Mouse (Mus musculus) hindbrain, embryonic 13.5 days (tissue): ENCODE results near the gene Btg1. TPM values are rescaled to one million over a fixed set of nuclear protein-coding genes. Genes with fewer than 3 reads are reported as not detected.
A peak's percentile ranks its signal among the peaks of the same experiment; 100 is the strongest.

Experiments used
- ATAC-seq: fragments of 200-750 bp; cut with Nextera tagmentation; 2 replicates; pipeline ENCODE4 v1.8.0; 2017; ENCODE audit warnings: moderate TSS enrichment; ENCODE audit not compliant: low FRiP score
- H3K27ac ChIP-seq: fragments of 300-500 bp; sonication (generic); 2 replicates; pipeline ENCODE4 v1.5.1; 2015; ENCODE audit warnings: inconsistent platforms, mild to moderate bottlenecking, moderate library complexity
- H3K27me3 ChIP-seq: fragments of 300-500 bp; sonication (generic); 2 replicates; pipeline ENCODE4 v1.6.1; 2015; ENCODE audit warnings: mild to moderate bottlenecking, inconsistent platforms
- H3K36me3 ChIP-seq: fragments of 300-500 bp; sonication (generic); 2 replicates; pipeline ENCODE4 v1.6.1; 2015; ENCODE audit warnings: mild to moderate bottlenecking, inconsistent platforms
- H3K4me1 ChIP-seq: fragments of 300-500 bp; sonication (generic); replicated peaks from 2 replicates; pipeline ENCODE4 v1.6.1; 2015; ENCODE audit warnings: inconsistent platforms
- H3K4me2 ChIP-seq: fragments of 300-500 bp; sonication (generic); 2 replicates; pipeline ENCODE4 v1.6.1; 2015; ENCODE audit warnings: inconsistent platforms, mild to moderate bottlenecking, moderate library complexity
- H3K4me3 ChIP-seq: fragments of 300-500 bp; sonication (generic); 2 replicates; pipeline ENCODE4 v1.5.1; 2015; ENCODE audit warnings: mild to moderate bottlenecking, inconsistent platforms
- H3K9ac ChIP-seq: fragments of 300-500 bp; sonication (generic); 2 replicates; pipeline ENCODE4 v1.6.1; 2015; ENCODE audit warnings: mild to moderate bottlenecking, inconsistent platforms
- H3K9me3 ChIP-seq: fragments of 300-500 bp; sonication (generic); 2 replicates; pipeline ENCODE4 v1.6.1; 2016; ENCODE audit warnings: inconsistent platforms
- WGBS: fragments of 180-500 bp; shearing (Covaris S2); methylation state at CpG from one replicate; pipeline ENCODE4 v1.1.7; 2015; 5-methylcytosine and 5-hydroxymethylcytosine counted together
- polyA plus RNA-seq: library from polyadenylated mRNA; unstranded; fragments of >200 nt; fragmentation: Nextera tagmentation; extraction: Ambion mirVana; gene quantifications from 2 replicates; pipeline ENCODE4 v1.2.1, GENCODE M21; 2015

Gene Btg1
- polyA plus RNA-seq, 1 experiment from 2014 or later, result 51.8 TPM

- H3K27ac ChIP-seq, result no peak overlapping the region
- peaks cover 27% of the 10 kb centered on the region for H3K36me3 ChIP-seq
- ATAC-seq, result no peak
- 76% methylated on average over 4 of the region's 4 CpGs for WGBS
- no peak overlapping the region for H3K9ac ChIP-seq
- no peaks in the 10 kb centered on the region for H3K27me3 ChIP-seq
- peak overlapping the region; percentile 15; the same call in 1 of the 2 replicates for H3K4me3 ChIP-seq
- H3K4me2 ChIP-seq, result peak overlapping the region; percentile 33
- peaks cover 86% of the 10 kb centered on the region for H3K4me1 ChIP-seq
- no peaks in the 10 kb centered on the region for H3K9me3 ChIP-seq
Observed at GRCm38 (mm10) chr10:96625682-96626081, 8.9 kb downstream of the Btg1 start.

DNA sequence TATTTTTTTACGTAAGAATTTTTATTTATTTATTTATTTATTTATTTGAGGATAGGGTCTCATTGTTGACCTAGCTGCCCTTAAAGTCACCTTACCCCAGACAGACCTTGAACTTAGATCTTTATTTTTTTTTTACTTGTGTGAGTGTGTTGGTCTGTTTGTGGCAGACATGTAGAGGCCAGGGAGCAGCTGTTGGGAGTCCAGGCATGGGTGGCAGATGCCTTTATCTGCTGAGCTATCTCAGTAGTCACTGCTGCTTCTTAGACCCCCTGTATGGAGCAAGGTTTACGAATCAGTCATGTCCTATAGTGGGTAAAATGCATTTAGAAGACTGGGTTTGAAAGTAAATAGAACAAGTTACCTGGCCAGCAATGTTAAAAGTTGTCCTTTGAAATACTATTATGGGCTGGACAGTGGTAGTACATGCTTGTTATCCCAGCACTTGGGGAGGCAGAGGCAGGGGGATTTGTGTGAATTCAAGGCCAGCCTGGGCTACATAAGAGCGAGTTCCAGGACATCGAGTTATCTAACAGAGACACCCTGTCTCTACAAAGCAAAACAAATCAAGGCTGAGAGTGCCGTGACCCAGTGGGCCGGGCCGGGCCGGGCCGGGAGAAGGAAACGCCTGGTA lies 9.4 kb downstream of the Btg1 start:
- Histone ChIP-seq H3K36me3 (peaks cover 27% of the 10 kb centered on the region), H3K9me3 (no peaks in the 10 kb centered on the region), H3K4me1 (peaks cover 83% of the 10 kb centered on the region), H3K9ac (no peak overlapping the region), H3K4me2 (peak overlapping the region; percentile 33; the same call in 1 of the 2 replicates), H3K27ac (0 out of 2 replicates have a peak overlapping the region, but pooled peaks have one; percentile 8), H3K4me3 (no peak overlapping the region), H3K27me3 (no peaks in the 10 kb centered on the region)
- 95% methylated on average over 10 of the region's 10 CpGs for WGBS
- ATAC-seq, result no peak

GRCm38 (mm10) chr10:96627332-96627731 lies 10.5 kb downstream of the Btg1 start:
- Histone ChIP-seq H3K9me3 (no peaks in the 10 kb centered on the region), H3K36me3 (peaks cover 27% of the 10 kb centered on the region), H3K4me2 (no peak overlapping the region), H3K27me3 (no peaks in the 10 kb centered on the region), H3K4me1 (peaks cover 73% of the 10 kb centered on the region), H3K27ac (no peak overlapping the region), H3K9ac (no peak overlapping the region), H3K4me3 (no peak overlapping the region)
- WGBS, result 89% methylated on average over 10 of the region's 10 CpGs
- ATAC-seq, result no peak

DNA sequence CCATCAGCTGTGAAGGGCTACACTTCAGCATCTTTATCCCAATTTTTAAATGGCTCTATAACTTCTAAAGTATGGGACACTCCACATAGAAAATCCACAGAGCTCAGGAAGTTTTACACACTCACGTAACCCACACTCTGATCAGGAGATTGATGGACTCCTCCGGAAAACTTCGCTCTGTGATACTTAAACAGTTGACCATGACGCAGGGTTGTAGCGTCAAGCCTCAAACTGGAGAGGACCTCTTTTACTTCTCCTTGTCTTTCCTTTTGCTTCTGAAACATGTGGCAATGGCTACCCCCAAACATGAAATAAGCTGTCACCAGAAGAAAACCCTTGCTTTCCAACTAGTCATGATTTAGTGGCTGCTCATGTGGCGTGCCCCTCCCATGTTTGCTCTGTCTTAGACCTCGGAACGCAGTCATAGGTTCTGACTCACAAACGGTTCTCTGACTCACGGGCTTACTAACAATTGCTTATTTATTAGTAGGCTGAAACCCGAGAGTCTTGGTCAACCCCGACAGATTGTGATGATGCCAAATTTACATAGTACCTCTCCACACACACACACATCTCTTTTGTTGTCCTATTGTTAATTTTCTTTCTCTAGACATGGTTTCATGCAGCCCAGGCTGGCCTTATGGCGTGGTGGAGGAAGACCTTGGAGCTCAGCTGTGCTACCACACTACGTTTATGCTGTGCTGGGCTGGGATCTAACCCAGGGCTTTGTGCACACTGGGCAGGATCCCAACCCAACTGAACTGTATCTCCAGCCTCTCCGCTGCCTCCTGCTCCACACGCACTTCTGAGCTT lies 11.5 kb downstream of the Btg1 start:
- no peak overlapping the region for H3K4me3 ChIP-seq
- 85% methylated on average over 16 of the region's 16 CpGs for WGBS
- peaks cover 68% of the 10 kb centered on the region for H3K4me1 ChIP-seq
- H3K27me3 ChIP-seq, result no peaks in the 10 kb centered on the region
- no peak overlapping the region for H3K9ac ChIP-seq
- no peak for ATAC-seq
- peaks cover 26% of the 10 kb centered on the region for H3K36me3 ChIP-seq
- H3K9me3 ChIP-seq, result no peaks in the 10 kb centered on the region
- H3K4me2 ChIP-seq, result no peak overlapping the region
- no peak overlapping the region for H3K27ac ChIP-seq

DNA sequence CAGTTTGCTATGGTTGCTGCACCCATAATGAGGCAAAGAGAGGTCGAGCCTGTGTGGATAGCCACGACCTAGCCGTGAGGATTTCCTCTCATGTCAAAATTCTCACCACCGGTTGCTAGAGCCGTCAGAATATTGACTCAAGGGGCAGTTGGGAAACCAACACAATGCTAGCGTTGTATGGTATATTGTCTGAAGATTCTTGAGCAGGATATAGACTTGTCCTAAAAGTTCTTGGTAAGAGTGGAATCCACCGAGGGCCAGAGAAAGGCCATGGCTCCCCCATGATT lies 12.1 kb downstream of the Btg1 start:
- Histone ChIP-seq H3K4me2 (no peak overlapping the region), H3K9me3 (no peaks in the 10 kb centered on the region), H3K9ac (no peak overlapping the region), H3K4me1 (peaks cover 66% of the 10 kb centered on the region), H3K27ac (no peak overlapping the region), H3K27me3 (no peaks in the 10 kb centered on the region), H3K4me3 (no peak overlapping the region), H3K36me3 (peaks cover 23% of the 10 kb centered on the region)
- 87% methylated on average over 7 of the region's 7 CpGs for WGBS
- no peak for ATAC-seq

GRCm38 (mm10) chr10:96630110-96630509 lies 13.3 kb downstream of the Btg1 start:
- H3K27me3 ChIP-seq, result no peaks in the 10 kb centered on the region
- no peak overlapping the region for H3K4me3 ChIP-seq
- ATAC-seq, result no peak
- H3K36me3 ChIP-seq, result peaks cover 21% of the 10 kb centered on the region
- no peak overlapping the region for H3K4me2 ChIP-seq
- 93% methylated on average over 5 of the region's 5 CpGs for WGBS
- no peaks in the 10 kb centered on the region for H3K9me3 ChIP-seq
- peaks cover 61% of the 10 kb centered on the region for H3K4me1 ChIP-seq
- H3K27ac ChIP-seq, result no peak overlapping the region
- no peak overlapping the region for H3K9ac ChIP-seq

DNA sequence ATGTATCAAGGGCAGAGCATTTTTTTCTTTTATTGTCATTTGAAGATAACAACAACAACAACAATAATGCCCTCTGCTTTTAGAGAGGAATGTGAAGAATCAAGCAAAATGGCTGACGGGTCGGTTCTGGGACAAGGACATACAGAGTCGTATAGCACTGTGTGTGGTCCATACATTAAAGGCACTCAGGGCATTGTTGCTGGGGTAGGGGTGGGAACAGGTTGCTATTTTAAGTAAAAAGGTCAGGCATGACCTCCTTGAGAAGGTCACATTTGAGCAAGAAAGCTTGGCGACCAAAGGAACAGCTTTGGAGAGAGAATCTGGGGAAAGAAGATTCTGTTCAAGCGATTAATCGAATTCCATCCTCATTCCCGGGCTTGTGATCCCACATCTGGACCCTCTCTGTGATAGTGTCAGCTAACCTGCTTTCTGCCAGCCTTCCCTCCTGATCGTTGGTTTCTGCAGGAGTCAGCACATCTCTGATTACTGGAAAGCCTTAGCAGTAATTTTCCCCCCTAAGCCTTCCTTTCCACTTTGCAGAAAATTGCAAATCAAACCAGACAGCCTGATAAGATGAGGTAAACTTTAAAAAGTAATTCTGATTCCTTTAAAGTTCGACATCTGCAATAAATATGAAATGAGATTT lies 14.4 kb downstream of the Btg1 start:
- Histone ChIP-seq H3K4me1 (peaks cover 58% of the 10 kb centered on the region), H3K9ac (no peak overlapping the region), H3K36me3 (peaks cover 21% of the 10 kb centered on the region), H3K4me3 (no peak overlapping the region), H3K27me3 (no peaks in the 10 kb centered on the region), H3K27ac (no peak overlapping the region), H3K4me2 (no peak overlapping the region), H3K9me3 (no peaks in the 10 kb centered on the region)
- ATAC-seq, result no peak
- 52% methylated on average over 9 of the region's 9 CpGs for WGBS

DNA sequence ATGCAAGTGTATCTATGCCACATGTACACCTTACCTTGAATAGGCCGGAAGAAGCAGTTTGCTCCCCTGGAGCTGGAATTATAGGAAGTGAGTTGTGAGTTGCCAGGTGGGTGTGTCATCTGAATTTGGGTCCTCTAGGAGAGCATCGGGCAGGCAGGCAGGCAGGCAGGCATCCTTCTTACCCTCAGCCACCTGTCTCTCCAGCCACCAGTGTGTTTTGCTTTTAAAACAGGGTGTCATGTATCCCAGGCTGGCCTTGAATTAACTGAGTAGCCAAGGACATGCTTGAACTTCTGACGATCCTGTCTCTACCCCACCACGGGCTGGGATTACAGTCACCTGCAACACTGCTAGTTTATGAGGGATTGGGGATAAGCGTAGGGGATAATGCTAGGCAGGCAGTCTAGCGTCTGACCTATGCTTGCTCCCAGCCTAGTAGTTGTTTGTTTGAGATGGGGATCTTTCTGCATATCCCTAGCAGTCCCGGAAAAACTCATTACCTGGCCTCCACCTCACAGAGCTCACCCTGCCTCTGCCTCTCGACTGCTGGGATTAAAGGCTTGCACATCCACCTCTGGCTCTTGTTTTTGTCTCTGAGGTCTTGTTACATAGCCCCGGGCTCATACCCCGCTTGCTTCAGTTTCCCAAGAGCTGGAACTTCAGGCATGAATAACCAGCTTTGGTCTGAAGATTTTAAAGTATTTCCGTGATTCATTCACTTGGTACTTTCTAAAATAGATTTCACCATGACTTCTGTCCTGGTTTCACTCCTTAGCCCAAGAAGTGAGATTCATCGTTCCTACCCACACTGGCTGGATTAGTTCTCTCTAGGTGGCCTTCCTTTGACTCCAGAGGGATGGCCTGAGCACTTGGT lies 15.7 kb downstream of the Btg1 start:
- Histone ChIP-seq H3K27me3 (no peaks in the 10 kb centered on the region), H3K4me1 (peaks cover 44% of the 10 kb centered on the region), H3K27ac (0 out of 2 replicates have a peak overlapping the region, but pooled peaks have one; percentile 1), H3K36me3 (peaks cover 9% of the 10 kb centered on the region; the same call in 1 of the 2 replicates), H3K4me3 (no peak overlapping the region), H3K9me3 (no peaks in the 10 kb centered on the region), H3K4me2 (no peak overlapping the region), H3K9ac (no peak overlapping the region)
- ATAC-seq, result no peak
- 85% methylated on average over 12 of the region's 12 CpGs for WGBS

DNA sequence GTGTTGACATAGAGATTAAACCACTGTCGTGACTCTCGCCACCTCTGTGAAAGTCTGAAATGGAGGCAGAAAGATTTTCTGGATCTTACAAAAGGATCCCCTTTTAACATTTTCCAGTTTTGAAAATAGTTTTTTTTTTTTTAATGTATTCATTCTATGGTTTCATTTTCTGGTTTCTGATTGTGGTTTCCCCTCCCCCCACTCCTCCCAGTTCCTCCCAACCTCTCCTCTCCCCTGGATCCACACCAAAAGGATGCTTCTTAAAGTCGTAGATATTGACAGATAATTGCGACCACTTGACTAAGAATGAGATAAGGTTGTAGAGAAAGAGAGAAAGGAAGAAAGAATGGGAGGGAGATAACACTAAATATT lies 16.3 kb downstream of the Btg1 start:
- Histone ChIP-seq H3K9ac (no peak overlapping the region), H3K36me3 (peaks cover 9% of the 10 kb centered on the region; the same call in 1 of the 2 replicates), H3K27me3 (no peaks in the 10 kb centered on the region), H3K4me3 (no peak overlapping the region), H3K4me1 (peaks cover 40% of the 10 kb centered on the region), H3K4me2 (no peak overlapping the region), H3K27ac (no peak overlapping the region), H3K9me3 (no peaks in the 10 kb centered on the region)
- 78% methylated on average over 4 of the region's 4 CpGs for WGBS
- ATAC-seq, result no peak

DNA sequence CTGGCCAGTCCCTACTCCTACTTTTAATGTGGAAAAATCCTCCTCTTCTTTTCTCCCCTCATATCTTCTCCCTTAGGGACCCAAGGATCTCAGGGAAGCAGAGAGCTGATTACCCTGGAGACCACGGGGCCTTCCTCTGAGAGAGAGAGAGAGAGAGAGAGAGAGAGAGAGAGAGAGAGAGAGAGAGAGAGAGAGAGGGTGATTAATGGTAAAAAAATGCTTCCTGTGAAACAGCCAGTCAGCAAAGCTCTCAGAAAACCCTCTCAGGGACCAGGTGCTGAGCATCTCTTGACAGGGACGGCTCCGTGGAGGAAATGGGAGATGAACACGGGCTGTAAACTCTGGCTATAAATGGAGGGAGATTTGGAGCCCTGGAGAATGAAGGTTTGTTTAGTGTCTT lies 18.7 kb downstream of the Btg1 start:
- no peak overlapping the region for H3K9ac ChIP-seq
- no peak overlapping the region for H3K4me3 ChIP-seq
- peaks cover 6% of the 10 kb centered on the region for H3K36me3 ChIP-seq
- 48% methylated on average over 4 of the region's 4 CpGs for WGBS
- H3K9me3 ChIP-seq, result no peaks in the 10 kb centered on the region
- peaks cover 24% of the 10 kb centered on the region for H3K4me1 ChIP-seq
- 0 out of 2 replicates have a peak overlapping the region, but pooled peaks have one; percentile 49 for H3K27ac ChIP-seq
- H3K27me3 ChIP-seq, result no peaks in the 10 kb centered on the region
- H3K4me2 ChIP-seq, result no peak overlapping the region
- no peak for ATAC-seq

GRCm38 (mm10) chr10:96638477-96638876 lies 21.7 kb downstream of the Btg1 start:
- Histone ChIP-seq H3K9me3 (no peaks in the 10 kb centered on the region), H3K4me3 (no peak overlapping the region), H3K27ac (no peak overlapping the region), H3K27me3 (no peaks in the 10 kb centered on the region), H3K4me1 (peaks cover 16% of the 10 kb centered on the region), H3K36me3 (peaks cover 6% of the 10 kb centered on the region), H3K9ac (no peak overlapping the region), H3K4me2 (no peak overlapping the region)
- ATAC-seq, result no peak
- WGBS, result 89% methylated on average over 2 of the region's 2 CpGs

DNA sequence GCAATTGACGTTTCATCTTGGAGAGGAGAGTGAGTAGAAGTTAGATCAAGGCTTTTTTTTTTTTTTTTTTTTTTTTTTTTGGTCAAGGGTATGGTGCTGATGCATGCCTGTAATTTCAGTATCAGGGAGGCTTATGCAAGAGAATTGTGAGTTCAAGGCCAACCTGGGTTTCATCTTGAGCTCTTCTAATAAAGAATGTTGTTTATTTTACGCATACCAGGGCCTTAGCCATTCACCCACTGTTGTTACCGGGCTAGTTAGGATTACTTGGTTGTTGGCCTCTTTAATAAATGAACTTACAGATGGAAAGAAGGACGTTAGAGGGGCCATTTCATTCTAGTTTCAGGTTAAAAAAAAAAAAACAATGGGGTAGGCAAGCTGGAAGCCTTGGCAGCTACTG lies 25.2 kb downstream of the Btg1 start:
- Histone ChIP-seq H3K36me3 (peaks cover 6% of the 10 kb centered on the region), H3K9me3 (no peaks in the 10 kb centered on the region), H3K4me1 (peaks cover 10% of the 10 kb centered on the region), H3K4me3 (no peak overlapping the region), H3K27me3 (no peaks in the 10 kb centered on the region), H3K27ac (no peak overlapping the region), H3K9ac (no peak overlapping the region), H3K4me2 (no peak overlapping the region)
- 80% methylated on average over 4 of the region's 4 CpGs for WGBS
- ATAC-seq, result no peak
